Mouse (Mus musculus): Measurements from ENCODE around the gene Col4a1. TPM values are rescaled to one million over a fixed set of nuclear protein-coding genes. Genes with fewer than 3 reads are reported as not detected.
A peak's percentile ranks its signal among the peaks of the same experiment; 100 is the strongest.

The Col4a1 gene
- polyA plus RNA-seq, 1 experiment from 2014 or later, result 169 TPM

GRCm38 (mm10) chr8:11259832-11260615 is 52.6 kb downstream of the Col4a1 start:
- 48% methylated on average over 10 of the region's 10 CpGs for WGBS
- ATAC-seq (ENCODE audit: insufficient number of reproducible peaks, insufficient read depth, low FRiP score, low TSS enrichment), result peak; percentile 65; the same call in 1 of the 2 replicates
- no peak overlapping the region for H3K27ac ChIP-seq

GRCm38 (mm10) chr8:11258517-11259136 is 54.0 kb downstream of the Col4a1 start:
- Histone ChIP-seq H3K4me2 (replicated peaks) (no peak overlapping the region), H3K27me3 (no peaks in the 10 kb centered on the region), H3K9me3 (no peaks in the 10 kb centered on the region), H3K4me3 (no peak overlapping the region), H3K9ac (no peak overlapping the region), H3K36me3 (no peaks in the 10 kb centered on the region), H3K4me1 (peaks cover 29% of the 10 kb centered on the region), H3K27ac (no peak overlapping the region)
- WGBS, result 64% methylated on average over 2 of the region's 2 CpGs
- ATAC-seq (ENCODE audit: insufficient number of reproducible peaks, insufficient read depth, low FRiP score, low TSS enrichment), result no peak

More at GRCm38 (mm10) chr8:11259832-11260615, 52.6 kb downstream of the Col4a1 start:
- Histone ChIP-seq H3K27me3 (no peaks in the 10 kb centered on the region), H3K9ac (no peak overlapping the region), H3K9me3 (no peaks in the 10 kb centered on the region), H3K36me3 (no peaks in the 10 kb centered on the region), H3K4me1 (peaks cover 38% of the 10 kb centered on the region), H3K4me2 (replicated peaks) (no peak overlapping the region), H3K4me3 (no peak overlapping the region)

DNA sequence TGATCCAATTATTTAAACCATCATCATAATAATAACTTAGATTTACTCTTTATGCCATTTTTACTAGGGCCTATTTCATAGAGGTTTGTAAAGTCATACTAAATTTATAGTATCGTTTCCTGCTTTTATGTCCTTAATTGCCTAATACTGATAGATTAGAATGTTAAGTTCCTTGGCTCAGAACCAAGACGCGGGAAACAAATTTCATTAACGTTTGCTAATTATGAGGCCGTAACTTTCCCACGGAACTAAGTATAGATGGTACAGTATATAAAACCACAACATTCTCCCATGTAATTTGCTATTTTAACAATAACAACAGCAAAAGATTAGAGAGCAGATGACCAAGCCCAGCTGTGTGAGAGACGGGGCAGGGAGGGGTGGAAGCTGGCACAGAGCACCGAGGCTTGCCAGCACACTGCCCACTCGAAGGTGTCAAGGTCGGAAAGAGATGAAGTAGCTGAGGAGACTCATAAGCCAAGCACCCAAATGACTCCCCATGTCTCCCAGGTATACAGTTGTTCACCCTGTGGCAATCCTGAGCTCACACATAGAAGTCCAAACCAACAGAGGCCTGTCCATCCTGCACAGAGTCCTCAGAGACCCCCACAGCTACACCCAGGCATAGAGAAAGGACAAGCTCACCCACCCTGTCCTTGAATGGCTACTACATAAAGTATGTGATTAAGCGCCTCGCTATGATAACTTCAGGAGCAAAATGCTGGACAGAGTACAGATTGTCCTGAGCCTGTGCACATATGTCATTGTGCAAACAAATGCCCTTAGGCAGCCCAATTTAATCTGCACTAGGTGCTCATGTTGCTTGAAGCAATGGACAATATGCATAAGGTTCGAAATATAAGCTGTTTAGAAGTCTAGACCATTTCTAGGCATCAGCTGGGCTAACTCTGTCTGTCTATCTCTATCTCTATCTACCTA is 55.3 kb downstream of the Col4a1 start:
- Histone ChIP-seq H3K36me3 (no peaks in the 10 kb centered on the region), H3K27me3 (no peaks in the 10 kb centered on the region), H3K4me2 (replicated peaks) (no peak overlapping the region), H3K9ac (no peak overlapping the region), H3K9me3 (no peaks in the 10 kb centered on the region), H3K4me3 (no peak overlapping the region), H3K4me1 (peaks cover 26% of the 10 kb centered on the region), H3K27ac (no peak overlapping the region)
- 89% methylated on average over 13 of the region's 13 CpGs for WGBS
- ATAC-seq (ENCODE audit: insufficient number of reproducible peaks, insufficient read depth, low FRiP score, low TSS enrichment), result no peak

GRCm38 (mm10) chr8:11256405-11256804 is 56.2 kb downstream of the Col4a1 start:
- no peak overlapping the region for H3K9ac ChIP-seq
- peaks cover 23% of the 10 kb centered on the region; the same call in 1 of the 2 replicates for H3K4me1 ChIP-seq
- H3K4me3 ChIP-seq, result no peak overlapping the region
- H3K9me3 ChIP-seq, result no peaks in the 10 kb centered on the region
- no peaks in the 10 kb centered on the region for H3K27me3 ChIP-seq
- H3K4me2 ChIP-seq (replicated peaks), result no peak overlapping the region
- H3K36me3 ChIP-seq, result no peaks in the 10 kb centered on the region
- ATAC-seq (ENCODE audit: insufficient number of reproducible peaks, insufficient read depth, low FRiP score, low TSS enrichment), result no peak
- 80% methylated on average over 7 of the region's 7 CpGs for WGBS
- no peak overlapping the region for H3K27ac ChIP-seq

- H3K9ac ChIP-seq, result no peak overlapping the region
- H3K4me3 ChIP-seq, result no peak overlapping the region
- ATAC-seq (ENCODE audit: insufficient number of reproducible peaks, insufficient read depth, low FRiP score, low TSS enrichment), result no peak
- H3K27ac ChIP-seq, result no peak overlapping the region
- 51% methylated on average over 7 of the region's 7 CpGs for WGBS
- H3K4me2 ChIP-seq (replicated peaks), result no peak overlapping the region
- no peaks in the 10 kb centered on the region for H3K9me3 ChIP-seq
- no peaks in the 10 kb centered on the region for H3K27me3 ChIP-seq
- no peaks in the 10 kb centered on the region for H3K36me3 ChIP-seq
- H3K4me1 ChIP-seq, result peaks cover 22% of the 10 kb centered on the region; the same call in 1 of the 2 replicates
Measured at GRCm38 (mm10) chr8:11255680-11256079, 56.9 kb downstream of the Col4a1 start.

DNA sequence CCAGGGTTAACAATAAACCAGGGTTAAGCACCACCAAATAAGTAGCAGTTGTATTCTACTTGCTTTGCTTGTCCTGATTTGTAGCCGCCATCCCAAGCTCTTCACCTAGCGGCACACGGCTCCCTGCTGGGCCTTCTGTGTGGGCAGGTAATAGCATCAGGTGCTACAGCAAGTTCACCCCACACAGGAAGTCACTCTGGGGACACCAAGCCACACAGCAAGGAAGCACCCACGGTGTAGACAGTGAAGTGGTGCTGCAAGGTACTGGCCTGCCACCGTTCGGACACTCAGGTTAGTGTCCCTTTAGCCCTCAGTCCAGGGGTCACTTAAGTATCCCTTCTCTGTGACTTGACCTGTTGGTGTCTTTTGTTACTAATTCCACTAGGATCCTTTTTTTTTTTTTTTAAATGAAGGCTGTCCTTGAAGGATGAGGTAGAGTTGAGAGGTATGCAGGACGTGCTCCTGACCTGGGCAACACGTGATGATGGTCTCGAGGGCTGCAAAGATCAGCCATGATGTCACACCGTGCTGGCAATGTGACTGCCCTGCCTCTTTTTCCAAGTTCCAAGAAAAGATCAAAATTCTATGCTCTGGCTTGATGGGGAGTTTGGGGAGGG is 57.6 kb downstream of the Col4a1 start:
- Histone ChIP-seq H3K9ac (no peak overlapping the region), H3K27ac (no peak overlapping the region), H3K4me3 (no peak overlapping the region), H3K27me3 (no peaks in the 10 kb centered on the region), H3K9me3 (no peaks in the 10 kb centered on the region), H3K4me2 (replicated peaks) (no peak overlapping the region), H3K36me3 (no peaks in the 10 kb centered on the region), H3K4me1 (peaks cover 22% of the 10 kb centered on the region; the same call in 1 of the 2 replicates)
- no peak for ATAC-seq (ENCODE audit: insufficient number of reproducible peaks, insufficient read depth, low FRiP score, low TSS enrichment)
- WGBS, result 84% methylated on average over 10 of the region's 10 CpGs

DNA sequence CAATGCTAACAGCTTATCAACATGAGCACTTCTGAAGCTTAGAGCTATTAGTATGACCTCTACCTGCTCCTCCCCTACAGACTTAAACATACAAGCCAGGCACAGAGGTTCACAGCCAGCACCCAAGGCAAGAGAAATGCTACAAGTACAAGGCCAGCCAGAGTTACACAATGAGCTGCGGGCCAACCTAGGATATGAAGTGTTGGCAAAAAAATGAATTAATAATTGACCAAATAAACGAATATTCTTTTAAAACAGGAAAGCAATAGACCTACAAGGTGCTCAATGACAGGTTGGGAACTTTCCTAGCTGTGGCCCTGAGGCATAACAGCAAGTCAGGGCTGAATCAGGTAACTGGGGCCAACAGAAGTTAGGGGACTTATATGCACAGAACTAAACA is 58.1 kb downstream of the Col4a1 start:
- no peaks in the 10 kb centered on the region for H3K36me3 ChIP-seq
- H3K9ac ChIP-seq, result no peak overlapping the region
- no peak overlapping the region for H3K27ac ChIP-seq
- no peaks in the 10 kb centered on the region for H3K9me3 ChIP-seq
- H3K4me1 ChIP-seq, result peaks cover 18% of the 10 kb centered on the region; the same call in 1 of the 2 replicates
- H3K4me3 ChIP-seq, result no peak overlapping the region
- 76% methylated on average over 2 of the region's 2 CpGs for WGBS
- ATAC-seq (ENCODE audit: insufficient number of reproducible peaks, insufficient read depth, low FRiP score, low TSS enrichment), result no peak
- no peaks in the 10 kb centered on the region for H3K27me3 ChIP-seq
- H3K4me2 ChIP-seq (replicated peaks), result no peak overlapping the region

GRCm38 (mm10) chr8:11253556-11253955 is 59.1 kb downstream of the Col4a1 start:
- H3K27ac ChIP-seq, result no peak overlapping the region
- no peak overlapping the region for H3K9ac ChIP-seq
- H3K9me3 ChIP-seq, result no peaks in the 10 kb centered on the region
- no peak for ATAC-seq (ENCODE audit: insufficient number of reproducible peaks, insufficient read depth, low FRiP score, low TSS enrichment)
- no peak overlapping the region for H3K4me3 ChIP-seq
- WGBS, result 59% methylated on average over 1 of the region's 1 CpGs
- H3K27me3 ChIP-seq, result no peaks in the 10 kb centered on the region
- H3K36me3 ChIP-seq, result no peaks in the 10 kb centered on the region
- H3K4me1 ChIP-seq, result peaks cover 18% of the 10 kb centered on the region; the same call in 1 of the 2 replicates
- H3K4me2 ChIP-seq (replicated peaks), result no peak overlapping the region

DNA sequence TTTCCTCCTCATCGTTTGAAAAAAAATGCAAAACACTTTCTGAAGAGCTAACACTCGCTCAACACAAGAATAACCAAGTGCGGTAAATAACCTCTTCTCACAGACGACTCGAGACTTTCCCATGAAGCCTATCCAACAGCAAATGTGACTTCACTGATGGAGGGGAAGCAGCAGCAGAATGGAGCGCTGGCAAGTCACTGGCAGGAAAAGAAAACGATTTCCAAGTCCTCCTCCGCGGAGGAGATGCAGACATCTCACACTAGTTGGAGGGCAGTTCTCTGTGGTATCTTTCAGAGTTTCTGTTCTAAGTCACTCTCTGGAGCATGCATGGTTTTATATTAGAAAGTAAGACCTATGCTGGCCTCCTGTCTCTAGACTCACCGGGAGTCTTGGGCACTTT is 59.6 kb downstream of the Col4a1 start:
- Histone ChIP-seq H3K9me3 (no peaks in the 10 kb centered on the region), H3K27me3 (no peaks in the 10 kb centered on the region), H3K4me3 (no peak overlapping the region), H3K4me1 (peaks cover 16% of the 10 kb centered on the region; the same call in 1 of the 2 replicates), H3K27ac (no peak overlapping the region), H3K4me2 (replicated peaks) (no peak overlapping the region), H3K9ac (no peak overlapping the region), H3K36me3 (no peaks in the 10 kb centered on the region)
- 84% methylated on average over 10 of the region's 10 CpGs for WGBS
- no peak for ATAC-seq (ENCODE audit: insufficient number of reproducible peaks, insufficient read depth, low FRiP score, low TSS enrichment)

- ATAC-seq (ENCODE audit: insufficient number of reproducible peaks, insufficient read depth, low FRiP score, low TSS enrichment), result no peak
- H3K9ac ChIP-seq, result no peak overlapping the region
Measured at GRCm38 (mm10) chr8:11252235-11252774, 60.3 kb downstream of the Col4a1 start.

DNA sequence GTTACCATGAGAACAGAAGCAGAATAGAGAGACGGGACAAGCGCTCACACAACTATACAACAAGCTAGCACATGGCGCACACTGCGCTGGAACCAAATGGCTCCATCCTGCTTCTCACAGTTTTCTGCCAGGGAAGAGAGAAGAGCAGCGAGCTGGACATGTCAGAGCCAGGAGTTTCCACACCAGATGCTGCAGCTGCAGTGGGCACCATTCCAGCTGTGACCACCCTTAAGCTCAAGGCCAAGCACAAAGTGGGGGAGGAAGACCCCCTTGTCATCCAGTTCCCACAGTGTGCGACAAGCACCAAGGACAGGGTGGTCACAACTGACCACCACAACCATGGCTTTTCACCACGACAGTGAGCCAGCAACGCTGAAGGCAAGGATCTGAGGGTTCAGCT is 62.5 kb downstream of the Col4a1 start:
- Histone ChIP-seq H3K9me3 (no peaks in the 10 kb centered on the region), H3K27ac (no peak overlapping the region), H3K9ac (no peak overlapping the region), H3K4me1 (peaks cover 13% of the 10 kb centered on the region; the same call in 1 of the 2 replicates), H3K27me3 (no peaks in the 10 kb centered on the region), H3K4me3 (no peak overlapping the region), H3K36me3 (peaks cover 9% of the 10 kb centered on the region; the same call in 1 of the 2 replicates), H3K4me2 (replicated peaks) (no peak overlapping the region)
- no peak for ATAC-seq (ENCODE audit: insufficient number of reproducible peaks, insufficient read depth, low FRiP score, low TSS enrichment)
- whole genome bisulfite sequencing, result 79% methylated on average over 8 of the region's 8 CpGs

More at GRCm38 (mm10) chr8:11252235-11252774, 60.3 kb downstream of the Col4a1 start:
- H3K4me1 ChIP-seq, result peaks cover 13% of the 10 kb centered on the region; the same call in 1 of the 2 replicates
- no peak overlapping the region for H3K4me3 ChIP-seq
- WGBS, result 59% methylated on average over 7 of the region's 7 CpGs
- no peaks in the 10 kb centered on the region for H3K36me3 ChIP-seq
- H3K4me2 ChIP-seq (replicated peaks), result no peak overlapping the region
- no peak overlapping the region for H3K27ac ChIP-seq
- H3K27me3 ChIP-seq, result no peaks in the 10 kb centered on the region
- no peaks in the 10 kb centered on the region for H3K9me3 ChIP-seq

All from embryonic facial prominence, embryonic 12.5 days (tissue).